Mouse (Mus musculus) lung, embryonic 16.5 days (tissue): ENCODE results near the gene Trim61. TPM values are rescaled to one million over a fixed set of nuclear protein-coding genes. Genes with fewer than 3 reads are reported as not detected.
A peak's percentile ranks its signal among the peaks of the same experiment; 100 is the strongest.

ENCODE experiments used
- ATAC-seq: fragments of 200-750 bp; cut with Nextera tagmentation; 2 replicates; pipeline ENCODE4 v1.8.0; 2017; ENCODE audit warnings: low read depth, mild to moderate bottlenecking, moderate library complexity
- H3K27ac ChIP-seq: fragments of 300-500 bp; sonication (generic); 2 replicates; pipeline ENCODE4 v1.5.1; 2014; ENCODE audit warnings: mild to moderate bottlenecking, control low read depth, low read length
- H3K27me3 ChIP-seq: fragments of 300-500 bp; sonication (generic); 2 replicates; pipeline ENCODE4 v1.6.1; 2014; ENCODE audit warnings: low read depth, low read length, mixed read lengths; ENCODE audit not compliant: control insufficient read depth, insufficient read depth
- H3K36me3 ChIP-seq: fragments of 300-500 bp; sonication (generic); 2 replicates; pipeline ENCODE4 v1.6.1; 2014; ENCODE audit warnings: low read length; ENCODE audit not compliant: control insufficient read depth, insufficient read depth
- H3K4me1 ChIP-seq: fragments of 300-500 bp; sonication (generic); replicated peaks from 2 replicates; pipeline ENCODE4 v1.6.1; 2014; ENCODE audit warnings: low read length, mixed read lengths; ENCODE audit not compliant: control insufficient read depth, insufficient read depth
- H3K4me2 ChIP-seq: fragments of 300-500 bp; sonication (generic); 2 replicates; pipeline ENCODE4 v1.6.1; 2014; ENCODE audit warnings: low read depth, low read length, control low read depth
- H3K4me3 ChIP-seq: fragments of 300-500 bp; sonication (generic); 2 replicates; pipeline ENCODE4 v1.5.1; 2014; ENCODE audit warnings: mild to moderate bottlenecking, low read length, control low read depth
- H3K9ac ChIP-seq: fragments of 300-500 bp; sonication (generic); 2 replicates; pipeline ENCODE4 v1.6.1; 2014; ENCODE audit warnings: low read length, control low read depth
- H3K9me3 ChIP-seq: fragments of 300-500 bp; sonication (generic); 2 replicates; pipeline ENCODE4 v1.6.1; 2016; ENCODE audit warnings: low read length; ENCODE audit not compliant: control insufficient read depth
- WGBS: fragments of 180-500 bp; shearing (Covaris S2); extraction: QIAGEN DNeasy Blood & Tissue Kit; methylation state at CpG from one replicate; pipeline ENCODE4 v1.1.7; 2014; 5-methylcytosine and 5-hydroxymethylcytosine counted together
- polyA plus RNA-seq: library from polyadenylated mRNA; unstranded; fragments of >200 nt; fragmentation: Nextera tagmentation; extraction: Ambion mirVana; gene quantifications from 2 replicates; pipeline ENCODE4 v1.2.1, GENCODE M21; 2015

Gene Trim61
- polyA plus RNA-seq, 1 experiment from 2014 or later = not detected

- no peak for ATAC-seq
- Histone ChIP-seq H3K9me3 (no peaks in the 10 kb centered on the region), H3K9ac (no peak overlapping the region), H3K4me1 (no peaks in the 10 kb centered on the region), H3K4me3 (no peak overlapping the region), H3K27me3 (no peaks in the 10 kb centered on the region), H3K27ac (no peak overlapping the region), H3K36me3 (no peaks in the 10 kb centered on the region), H3K4me2 (no peak overlapping the region)
- WGBS = 88% methylated on average over 4 of the region's 4 CpGs
These were observed 29.5 kb upstream of the Trim61 start for GRCm38 (mm10) chr8:65047801-65048200.

GRCm38 (mm10) chr8:65047193-65047592 lies 28.9 kb upstream of the Trim61 start:
- no peak for ATAC-seq
- no peaks in the 10 kb centered on the region for H3K9me3 ChIP-seq
- H3K27ac ChIP-seq = no peak overlapping the region
- no peaks in the 10 kb centered on the region for H3K36me3 ChIP-seq
- no peaks in the 10 kb centered on the region for H3K4me1 ChIP-seq
- no peaks in the 10 kb centered on the region for H3K27me3 ChIP-seq
- H3K4me3 ChIP-seq = no peak overlapping the region
- no peak overlapping the region for H3K9ac ChIP-seq
- 92% methylated on average over 4 of the region's 4 CpGs for WGBS
- no peak overlapping the region for H3K4me2 ChIP-seq

- peak overlapping the region; percentile 18; the same call in 1 of the 2 replicates for H3K4me2 ChIP-seq
- WGBS = 48% methylated on average over 5 of the region's 5 CpGs
- ATAC-seq = peak; percentile 72
- H3K9ac ChIP-seq = no peak overlapping the region
- no peaks in the 10 kb centered on the region for H3K36me3 ChIP-seq
- no peak overlapping the region for H3K27ac ChIP-seq
- no peaks in the 10 kb centered on the region for H3K9me3 ChIP-seq
- H3K4me3 ChIP-seq = no peak overlapping the region
- no peaks in the 10 kb centered on the region for H3K27me3 ChIP-seq
- H3K4me1 ChIP-seq = no peaks in the 10 kb centered on the region
These were observed 28.2 kb upstream of the Trim61 start for GRCm38 (mm10) chr8:65046565-65046964.

GRCm38 (mm10) chr8:65037117-65037533 lies 18.8 kb upstream of the Trim61 start, which contains the start of gene Apela:
TSS of gene Apela (minus strand) at chr8:65037336.
- Histone ChIP-seq H3K4me1 (no peaks in the 10 kb centered on the region), H3K27ac (no peak within 1 kb of the TSS), H3K36me3 (no peaks in the 10 kb centered on the region), H3K4me2 (peak within 1 kb of the TSS; percentile 53), H3K27me3 (no peaks in the 10 kb centered on the region), H3K4me3 (peak within 1 kb of the TSS; percentile 27), H3K9me3 (no peaks in the 10 kb centered on the region), H3K9ac (no peak within 1 kb of the TSS)
- ATAC-seq = peak; percentile 92
- under 1% methylated on average over 8 of the region's 8 CpGs for WGBS

GRCm38 (mm10) chr8:65034136-65034535 lies 15.8 kb upstream of the Trim61 start:
- no peak overlapping the region for H3K4me2 ChIP-seq
- no peaks in the 10 kb centered on the region for H3K36me3 ChIP-seq
- 41% methylated on average over 2 of the region's 2 CpGs for whole genome bisulfite sequencing
- H3K9me3 ChIP-seq = no peaks in the 10 kb centered on the region
- no peak for ATAC-seq
- H3K4me1 ChIP-seq = no peaks in the 10 kb centered on the region
- no peak overlapping the region for H3K9ac ChIP-seq
- H3K4me3 ChIP-seq = no peak overlapping the region
- no peak overlapping the region for H3K27ac ChIP-seq
- no peaks in the 10 kb centered on the region for H3K27me3 ChIP-seq

GRCm38 (mm10) chr8:65033056-65033455 lies 14.7 kb upstream of the Trim61 start:
- no peak for ATAC-seq
- Histone ChIP-seq H3K9me3 (no peaks in the 10 kb centered on the region), H3K4me1 (no peaks in the 10 kb centered on the region), H3K36me3 (no peaks in the 10 kb centered on the region), H3K4me3 (no peak overlapping the region), H3K9ac (no peak overlapping the region), H3K4me2 (no peak overlapping the region), H3K27me3 (no peaks in the 10 kb centered on the region), H3K27ac (no peak overlapping the region)
- 71% methylated on average over 13 of the region's 13 CpGs for WGBS

- Histone ChIP-seq H3K9ac (no peak overlapping the region), H3K4me3 (no peak overlapping the region), H3K36me3 (no peaks in the 10 kb centered on the region), H3K9me3 (no peaks in the 10 kb centered on the region), H3K4me1 (no peaks in the 10 kb centered on the region), H3K27ac (no peak overlapping the region), H3K27me3 (no peaks in the 10 kb centered on the region), H3K4me2 (no peak overlapping the region)
- ATAC-seq = no peak
- WGBS = 95% methylated on average over 1 of the region's 1 CpGs
These were observed 13.8 kb upstream of the Trim61 start for GRCm38 (mm10) chr8:65032107-65032506.

- Histone ChIP-seq H3K4me3 (no peak overlapping the region), H3K9ac (no peak overlapping the region), H3K9me3 (no peaks in the 10 kb centered on the region), H3K27me3 (no peaks in the 10 kb centered on the region), H3K4me1 (no peaks in the 10 kb centered on the region), H3K27ac (no peak overlapping the region), H3K36me3 (no peaks in the 10 kb centered on the region), H3K4me2 (no peak overlapping the region)
- WGBS = 60% methylated on average over 4 of the region's 4 CpGs
- ATAC-seq = no peak
These were observed 12.6 kb upstream of the Trim61 start for GRCm38 (mm10) chr8:65030735-65031485.

- Histone ChIP-seq H3K4me3 (no peak overlapping the region), H3K27me3 (no peaks in the 10 kb centered on the region), H3K4me1 (no peaks in the 10 kb centered on the region), H3K9ac (no peak overlapping the region), H3K36me3 (no peaks in the 10 kb centered on the region), H3K4me2 (no peak overlapping the region), H3K9me3 (no peaks in the 10 kb centered on the region), H3K27ac (no peak overlapping the region)
- WGBS = 75% methylated on average over 4 of the region's 4 CpGs
- ATAC-seq = no peak
These were observed 11.5 kb upstream of the Trim61 start for GRCm38 (mm10) chr8:65029776-65030175.
